Mouse (Mus musculus) lung, postnatal 0 days (tissue): ENCODE measurements around the gene Ostf1.

Source experiments
- CTCF ChIP-seq: IDR thresholded peaks from 2 replicates; pipeline ENCODE4 v1.5.1; 2016; ENCODE audit warnings: antibody characterized with exemption, mild to moderate bottlenecking
- EP300 ChIP-seq: IDR thresholded peaks from 2 replicates; pipeline ENCODE4 v1.6.1; 2016; ENCODE audit warnings: antibody characterized with exemption, mild to moderate bottlenecking, control low read depth

GRCm38 (mm10) chr19:18557708-18558107 lies 73.9 kb downstream of the Ostf1 start:
- TF ChIP-seq CTCF, result peak; percentile 76
- TF ChIP-seq EP300, result no peak
